Mouse (Mus musculus): ENCODE results near the gene Pitpnm3. TPM values are rescaled to one million over a fixed set of nuclear protein-coding genes. Genes with fewer than 3 reads are reported as not detected.
A peak's percentile ranks its signal among the peaks of the same experiment; 100 is the strongest.
"Not testable (repeated sequence)": the region's sequence is repeated elsewhere in the genome, so short reads cannot be mapped to it uniquely, and the experiment has no call there.

Gene Pitpnm3
- 0.89 and 0.96 TPM in 2 replicates for polyA plus RNA-seq (2014; fragmentation: Nextera tagmentation; extraction: Ambion mirVana)

GRCm38 (mm10) chr11:72135383-72136158, at the start of gene Pitpnm3:
Gene Pitpnm3 (minus strand): TSS chr11:72135778.
- Histone ChIP-seq H3K27ac (replicated peaks; ENCODE audit: low read depth, low read length) (no peak within 1 kb of the TSS), H3K27me3 (replicated peaks; ENCODE audit: control insufficient read depth, insufficient read depth, low read length) (peaks cover 38% of the 10 kb centered on the region), H3K4me1 (ENCODE audit: control insufficient read depth, insufficient read depth, low read length) (peaks cover 20% of the 10 kb centered on the region), H3K9ac (ENCODE audit: low read depth, low read length) (peak within 1 kb of the TSS; percentile 76), H3K4me2 (ENCODE audit: low read depth, low read length) (peak within 1 kb of the TSS; percentile 97), H3K36me3 (ENCODE audit: control insufficient read depth, insufficient read depth, low read length) (no peaks in the 10 kb centered on the region), H3K4me3 (ENCODE audit: low read depth, low read length) (peak within 1 kb of the TSS; percentile 61), H3K9me3 (ENCODE audit: control insufficient read depth, low read length) (no peaks in the 10 kb centered on the region)
- 2% methylated on average over 38 of the region's 107 CpGs for WGBS
- peak; percentile 22 for ATAC-seq (ENCODE audit: low read depth)
- DNase-seq (ENCODE audit: low spot score) = no peak

- DNase-seq (ENCODE audit: low spot score) = no peak
- Histone ChIP-seq H3K9me3 (ENCODE audit: control insufficient read depth, low read length) (no peaks in the 10 kb centered on the region), H3K27ac (replicated peaks; ENCODE audit: low read depth, low read length) (no peak overlapping the region), H3K4me1 (ENCODE audit: control insufficient read depth, insufficient read depth, low read length) (no peaks in the 10 kb centered on the region), H3K27me3 (replicated peaks; ENCODE audit: control insufficient read depth, insufficient read depth, low read length) (no peaks in the 10 kb centered on the region), H3K4me2 (ENCODE audit: low read depth, low read length) (no peak overlapping the region), H3K4me3 (ENCODE audit: low read depth, low read length) (no peak overlapping the region), H3K36me3 (ENCODE audit: control insufficient read depth, insufficient read depth, low read length) (peaks cover 56% of the 10 kb centered on the region), H3K9ac (ENCODE audit: low read depth, low read length) (no peak overlapping the region)
- no peak for ATAC-seq (ENCODE audit: low read depth)
- WGBS = 74% methylated on average over 4 of the region's 4 CpGs
Observed at GRCm38 (mm10) chr11:72184252-72184651, 48.7 kb upstream of the Pitpnm3 start.

GRCm38 (mm10) chr11:72181136-72181535, 45.6 kb upstream of the Pitpnm3 start:
- no peak overlapping the region for H3K4me2 ChIP-seq (ENCODE audit: low read depth, low read length)
- H3K27ac ChIP-seq (replicated peaks; ENCODE audit: low read depth, low read length) = no peak overlapping the region
- peaks cover 63% of the 10 kb centered on the region for H3K36me3 ChIP-seq (ENCODE audit: control insufficient read depth, insufficient read depth, low read length)
- no peaks in the 10 kb centered on the region for H3K4me1 ChIP-seq (ENCODE audit: control insufficient read depth, insufficient read depth, low read length)
- H3K4me3 ChIP-seq (ENCODE audit: low read depth, low read length) = no peak overlapping the region
- no peak for ATAC-seq (ENCODE audit: low read depth)
- H3K27me3 ChIP-seq (replicated peaks; ENCODE audit: control insufficient read depth, insufficient read depth, low read length) = no peaks in the 10 kb centered on the region
- WGBS = 91% methylated on average over 4 of the region's 4 CpGs
- no peak for DNase-seq (ENCODE audit: low spot score)
- H3K9me3 ChIP-seq (ENCODE audit: control insufficient read depth, low read length) = no peaks in the 10 kb centered on the region
- H3K9ac ChIP-seq (ENCODE audit: low read depth, low read length) = no peak overlapping the region

GRCm38 (mm10) chr11:72180556-72180955, 45.0 kb upstream of the Pitpnm3 start:
- 90% methylated on average over 5 of the region's 5 CpGs for WGBS
- no peak overlapping the region for H3K4me3 ChIP-seq (ENCODE audit: low read depth, low read length)
- H3K36me3 ChIP-seq (ENCODE audit: control insufficient read depth, insufficient read depth, low read length) = peaks cover 69% of the 10 kb centered on the region
- no peak overlapping the region for H3K27ac ChIP-seq (replicated peaks; ENCODE audit: low read depth, low read length)
- H3K4me1 ChIP-seq (ENCODE audit: control insufficient read depth, insufficient read depth, low read length) = no peaks in the 10 kb centered on the region
- no peak overlapping the region for H3K9ac ChIP-seq (ENCODE audit: low read depth, low read length)
- no peaks in the 10 kb centered on the region for H3K27me3 ChIP-seq (replicated peaks; ENCODE audit: control insufficient read depth, insufficient read depth, low read length)
- DNase-seq (ENCODE audit: low spot score) = no peak
- no peak for ATAC-seq (ENCODE audit: low read depth)
- H3K9me3 ChIP-seq (ENCODE audit: control insufficient read depth, low read length) = no peaks in the 10 kb centered on the region
- no peak overlapping the region for H3K4me2 ChIP-seq (ENCODE audit: low read depth, low read length)

GRCm38 (mm10) chr11:72176553-72176952, 41.0 kb upstream of the Pitpnm3 start:
- Histone ChIP-seq H3K36me3 (ENCODE audit: control insufficient read depth, insufficient read depth, low read length) (peaks cover 85% of the 10 kb centered on the region), H3K4me2 (ENCODE audit: low read depth, low read length) (no peak overlapping the region), H3K9ac (ENCODE audit: low read depth, low read length) (no peak overlapping the region), H3K9me3 (ENCODE audit: control insufficient read depth, low read length) (no peaks in the 10 kb centered on the region), H3K27ac (replicated peaks; ENCODE audit: low read depth, low read length) (no peak overlapping the region), H3K4me3 (ENCODE audit: low read depth, low read length) (no peak overlapping the region), H3K27me3 (replicated peaks; ENCODE audit: control insufficient read depth, insufficient read depth, low read length) (no peaks in the 10 kb centered on the region), H3K4me1 (ENCODE audit: control insufficient read depth, insufficient read depth, low read length) (no peaks in the 10 kb centered on the region)
- DNase-seq (ENCODE audit: low spot score) (no peak), ATAC-seq (ENCODE audit: low read depth) (no peak)
- 65% methylated on average over 3 of the region's 3 CpGs for WGBS

GRCm38 (mm10) chr11:72175966-72176365, 40.4 kb upstream of the Pitpnm3 start:
- no peaks in the 10 kb centered on the region for H3K4me1 ChIP-seq (ENCODE audit: control insufficient read depth, insufficient read depth, low read length)
- no peak overlapping the region for H3K9ac ChIP-seq (ENCODE audit: low read depth, low read length)
- H3K4me2 ChIP-seq (ENCODE audit: low read depth, low read length) = no peak overlapping the region
- H3K27me3 ChIP-seq (replicated peaks; ENCODE audit: control insufficient read depth, insufficient read depth, low read length) = no peaks in the 10 kb centered on the region
- H3K4me3 ChIP-seq (ENCODE audit: low read depth, low read length) = no peak overlapping the region
- no peak for DNase-seq (ENCODE audit: low spot score)
- H3K9me3 ChIP-seq (ENCODE audit: control insufficient read depth, low read length) = no peaks in the 10 kb centered on the region
- WGBS = 86% methylated on average over 5 of the region's 5 CpGs
- ATAC-seq (ENCODE audit: low read depth) = no peak
- H3K36me3 ChIP-seq (ENCODE audit: control insufficient read depth, insufficient read depth, low read length) = peaks cover 79% of the 10 kb centered on the region
- H3K27ac ChIP-seq (replicated peaks; ENCODE audit: low read depth, low read length) = no peak overlapping the region

- no peak overlapping the region for H3K27ac ChIP-seq (replicated peaks; ENCODE audit: low read depth, low read length)
- H3K9me3 ChIP-seq (ENCODE audit: control insufficient read depth, low read length) = no peaks in the 10 kb centered on the region
- no peak for ATAC-seq (ENCODE audit: low read depth)
Observed at GRCm38 (mm10) chr11:72174721-72175120, 39.1 kb upstream of the Pitpnm3 start.

GRCm38 (mm10) chr11:72173506-72173905, 37.9 kb upstream of the Pitpnm3 start:
- Histone ChIP-seq H3K27ac (replicated peaks; ENCODE audit: low read depth, low read length) (no peak overlapping the region), H3K36me3 (ENCODE audit: control insufficient read depth, insufficient read depth, low read length) (peaks cover 79% of the 10 kb centered on the region), H3K9me3 (ENCODE audit: control insufficient read depth, low read length) (no peaks in the 10 kb centered on the region), H3K9ac (ENCODE audit: low read depth, low read length) (no peak overlapping the region), H3K4me2 (ENCODE audit: low read depth, low read length) (no peak overlapping the region), H3K4me1 (ENCODE audit: control insufficient read depth, insufficient read depth, low read length) (no peaks in the 10 kb centered on the region), H3K4me3 (ENCODE audit: low read depth, low read length) (no peak overlapping the region), H3K27me3 (replicated peaks; ENCODE audit: control insufficient read depth, insufficient read depth, low read length) (no peaks in the 10 kb centered on the region)
- no peak for DNase-seq (ENCODE audit: low spot score)
- WGBS = 85% methylated on average over 5 of the region's 5 CpGs
- no peak for ATAC-seq (ENCODE audit: low read depth)

More at GRCm38 (mm10) chr11:72174721-72175120, 39.1 kb upstream of the Pitpnm3 start:
- 94% methylated on average over 6 of the region's 6 CpGs for WGBS
- no peak for DNase-seq (ENCODE audit: low spot score)
- no peak overlapping the region for H3K9ac ChIP-seq (ENCODE audit: low read depth, low read length)
- H3K4me2 ChIP-seq (ENCODE audit: low read depth, low read length) = no peak overlapping the region
- no peaks in the 10 kb centered on the region for H3K4me1 ChIP-seq (ENCODE audit: control insufficient read depth, insufficient read depth, low read length)
- H3K27me3 ChIP-seq (replicated peaks; ENCODE audit: control insufficient read depth, insufficient read depth, low read length) = no peaks in the 10 kb centered on the region
- peaks cover 78% of the 10 kb centered on the region for H3K36me3 ChIP-seq (ENCODE audit: control insufficient read depth, insufficient read depth, low read length)
- H3K4me3 ChIP-seq (ENCODE audit: low read depth, low read length) = no peak overlapping the region

GRCm38 (mm10) chr11:72171906-72172305, 36.3 kb upstream of the Pitpnm3 start:
- H3K4me3 ChIP-seq (ENCODE audit: low read depth, low read length); H3K4me1 ChIP-seq (ENCODE audit: control insufficient read depth, insufficient read depth, low read length); ATAC-seq (ENCODE audit: low read depth); H3K27ac ChIP-seq (replicated peaks; ENCODE audit: low read depth, low read length); H3K9ac ChIP-seq (ENCODE audit: low read depth, low read length); H3K9me3 ChIP-seq (ENCODE audit: control insufficient read depth, low read length); H3K27me3 ChIP-seq (replicated peaks; ENCODE audit: control insufficient read depth, insufficient read depth, low read length); H3K4me2 ChIP-seq (ENCODE audit: low read depth, low read length); DNase-seq (ENCODE audit: low spot score): not testable (repeated sequence)
- WGBS = 76% methylated on average over 4 of the region's 4 CpGs
- H3K36me3 ChIP-seq (ENCODE audit: control insufficient read depth, insufficient read depth, low read length) = peaks cover 76% of the 10 kb centered on the region
